ENCODE assay signal across 13 mouse cellular contexts in genomic region chr6:48573280-48573679, GRCm38 (mm10). TPM values are rescaled to one million over a fixed set of nuclear protein-coding genes. Genes with fewer than 3 reads are reported as not detected.
DNase-seq lines count a peak whose midpoint lies in the region; ATAC-seq and TF ChIP-seq lines count a peak whose summit lies in the region.
"Had no signal": no experiment of that assay in that cellular context is flagged by ENCODE, and none has a peak within 500 bp of the region (broad histone marks: within the 10 kb centered on the region; RNA-seq: fewer than 3 reads in every experiment).

No protein-coding gene starts in this region.

- WGBS in lung, embryonic 14.5 days, result 30% methylated on average over 10 of the region's 10 CpGs
- 36% methylated on average over 10 of the region's 10 CpGs for WGBS in lung, adult 2 months
- WGBS in heart, embryonic 14.5 days, result 31% methylated on average over 10 of the region's 10 CpGs
- 40% methylated on average over 10 of the region's 10 CpGs for WGBS in stomach, embryonic 16.5 days
- 87% methylated on average over 10 of the region's 10 CpGs for WGBS in thymus, adult 2 months

- peak; percentile 24 for DNase-seq in lung, embryonic 14.5 days
- no peak for DNase-seq in lung, adult 2 months
- peak; percentile 58 for DNase-seq in kidney, postnatal 14 days
- no peak for DNase-seq in thymus, adult 2 months
- DNase-seq in T-cell, adult 2 months (ENCODE audit: low spot score), result no peak
- DNase-seq: cerebellum, postnatal 10 days had no signal

- no peak overlapping the region for H3K4me2 ChIP-seq in lung, embryonic 14.5 days
- no peak overlapping the region for H3K4me2 ChIP-seq in heart, embryonic 14.5 days (ENCODE audit: low read length)
- no peak overlapping the region for H3K4me2 ChIP-seq in stomach, embryonic 16.5 days (ENCODE audit: low read depth, low read length)
- H3K4me2 ChIP-seq: midbrain, embryonic 12.5 days had no signal

- H3K27me3 ChIP-seq in lung, embryonic 14.5 days (ENCODE audit: insufficient read depth, low read length), result no peaks in the 10 kb centered on the region
- H3K27me3 ChIP-seq in heart, embryonic 14.5 days (ENCODE audit: control insufficient read depth, insufficient read depth, low read length), result no peaks in the 10 kb centered on the region
- no peaks in the 10 kb centered on the region for H3K27me3 ChIP-seq in stomach, embryonic 16.5 days (ENCODE audit: control insufficient read depth, insufficient read depth, low read length)
- H3K27me3 ChIP-seq in thymus, adult 2 months (ENCODE audit: control insufficient read depth, insufficient read depth, low read length), result no peaks in the 10 kb centered on the region
- H3K27me3 ChIP-seq: CH12.LX; midbrain, embryonic 12.5 days had no signal

- peak overlapping the region; percentile 81 for H3K27ac ChIP-seq in lung, embryonic 14.5 days (ENCODE audit: low read depth)
- peak overlapping the region; percentile 70 to 74 for H3K27ac ChIP-seq in heart, embryonic 14.5 days (replicated peaks in 1 of 2; ENCODE audit: control insufficient read depth in 1 of 2, insufficient read depth in 1 of 2, low read depth in 2 of 2, low read length in 2 of 2)
- peak overlapping the region; percentile 87 for H3K27ac ChIP-seq in stomach, embryonic 16.5 days (ENCODE audit: low read length)
- no peak overlapping the region for H3K27ac ChIP-seq in thymus, adult 2 months (ENCODE audit: control insufficient read depth, insufficient read depth, low read length)
- H3K27ac ChIP-seq: midbrain, embryonic 12.5 days had no signal

- peaks cover 11% of the 10 kb centered on the region; the same call in 1 of the 2 replicates for H3K4me1 ChIP-seq in lung, embryonic 14.5 days (ENCODE audit: insufficient read depth)
- peaks cover 2% of the 10 kb centered on the region; the same call in 1 of the 2 replicates for H3K4me1 ChIP-seq in lung, adult 2 months (ENCODE audit: control insufficient read depth, insufficient read depth, low read length)
- peaks cover 30 to 33% of the 10 kb centered on the region in 2 experiments for H3K4me1 ChIP-seq in heart, embryonic 14.5 days (ENCODE audit: control insufficient read depth in 2 of 2, insufficient read depth in 2 of 2, low read length in 2 of 2)
- H3K4me1 ChIP-seq in stomach, embryonic 16.5 days (ENCODE audit: control insufficient read depth, insufficient read depth, low read length), result peaks cover 26% of the 10 kb centered on the region
- H3K4me1 ChIP-seq in thymus, adult 2 months (replicated peaks; ENCODE audit: control insufficient read depth, insufficient read depth, low read length), result no peaks in the 10 kb centered on the region
- H3K4me1 ChIP-seq: midbrain, embryonic 12.5 days had no signal

- H3K9me3 ChIP-seq in lung, embryonic 14.5 days (ENCODE audit: low read depth, low read length), result no peaks in the 10 kb centered on the region
- H3K9me3 ChIP-seq in heart, embryonic 14.5 days (ENCODE audit: control insufficient read depth, low read length), result no peaks in the 10 kb centered on the region
- H3K9me3 ChIP-seq in stomach, embryonic 16.5 days (replicated peaks; ENCODE audit: control insufficient read depth, low read length), result no peaks in the 10 kb centered on the region
- H3K9me3 ChIP-seq: midbrain, embryonic 12.5 days had no signal

- ATAC-seq in lung, embryonic 14.5 days (ENCODE audit: insufficient read depth), result peak; percentile 10; the same call in 1 of the 2 replicates
- peak; percentile 31; the same call in 1 of the 2 replicates for ATAC-seq in heart, embryonic 14.5 days (ENCODE audit: insufficient number of reproducible peaks, insufficient read depth, low FRiP score, low read depth)
- ATAC-seq in stomach, embryonic 16.5 days (ENCODE audit: insufficient read depth, low FRiP score), result no peak
- no peak for ATAC-seq in erythroid progenitor cell, adult 5-6 weeks (replicated peaks; ENCODE audit: low FRiP score, poor library complexity, severe bottlenecking)

- H3K4me3 ChIP-seq in lung, embryonic 14.5 days (ENCODE audit: low read depth, low read length), result no peak overlapping the region
- H3K4me3 ChIP-seq in lung, adult 2 months (replicated peaks; ENCODE audit: extremely low read depth, low read depth, low read length), result no peak overlapping the region
- no peak overlapping the region for H3K4me3 ChIP-seq in heart, embryonic 14.5 days (ENCODE audit: control insufficient read depth in 1 of 2, insufficient read depth in 1 of 2, low read depth in 1 of 2, low read length in 2 of 2)
- H3K4me3 ChIP-seq in stomach, embryonic 16.5 days (replicated peaks; ENCODE audit: low read length), result no peak overlapping the region
- H3K4me3 ChIP-seq in thymus, adult 2 months (ENCODE audit: control insufficient read depth, insufficient read depth, low read length), result no peak overlapping the region
- H3K4me3 ChIP-seq: midbrain, embryonic 12.5 days had no signal

- TF ChIP-seq CTCF in lung, embryonic 14.5 days (IDR thresholded peaks at IDR 0.05; ENCODE audit: low read depth), result no peak
- TF ChIP-seq CTCF in lung, adult 2 months (IDR thresholded peaks at IDR 0.05; ENCODE audit: insufficient read depth, low read length), result no peak
- no peak for TF ChIP-seq CTCF in thymus, adult 2 months (IDR thresholded peaks at IDR 0.05; ENCODE audit: borderline replicate concordance, control insufficient read depth, extremely low read depth, insufficient read depth, low read length, poor library complexity)

- TF ChIP-seq POLR2A in lung, adult 2 months (IDR thresholded peaks at IDR 0.05; ENCODE audit: borderline replicate concordance, extremely low read depth, low read depth, low read length), result no peak
- no peak for TF ChIP-seq POLR2A in thymus, adult 2 months (IDR thresholded peaks at IDR 0.05; ENCODE audit: control insufficient read depth, extremely low read depth, insufficient read depth, low read length, poor library complexity)

- H3K9ac ChIP-seq in lung, embryonic 14.5 days, result no peak overlapping the region
- peak overlapping the region; percentile 38; the same call in 1 of the 2 replicates for H3K9ac ChIP-seq in heart, embryonic 14.5 days (ENCODE audit: low read length)
- H3K9ac ChIP-seq in stomach, embryonic 16.5 days (ENCODE audit: low read length), result peak overlapping the region; percentile 1; the same call in 1 of the 2 replicates
- H3K9ac ChIP-seq: midbrain, embryonic 12.5 days had no signal

- H3K36me3 ChIP-seq in lung, embryonic 14.5 days (ENCODE audit: insufficient read depth), result no peaks in the 10 kb centered on the region
- H3K36me3 ChIP-seq in heart, embryonic 14.5 days (ENCODE audit: control insufficient read depth, insufficient read depth, low read length), result no peaks in the 10 kb centered on the region
- no peaks in the 10 kb centered on the region for H3K36me3 ChIP-seq in stomach, embryonic 16.5 days (ENCODE audit: control insufficient read depth, insufficient read depth, low read length)
- H3K36me3 ChIP-seq in thymus, adult 2 months (ENCODE audit: control insufficient read depth, insufficient read depth, low read length), result no peaks in the 10 kb centered on the region

RNA-seq across cellular contexts. Expression of gene Rarres2, which starts 0.7 kb away (rescaled TPM):
- 43.1 and 47.0 TPM in 2 replicates for polyA plus RNA-seq in lung, embryonic 14.5 days (2014; fragmentation: Nextera tagmentation; extraction: Ambion mirVana)
- polyA plus RNA-seq in lung, adult 2 months (2012; rRNA removed), result 179 and 229 TPM in 2 replicates
- 39.4 and 45.3 TPM in 2 replicates for polyA plus RNA-seq in heart, embryonic 14.5 days (2014; fragmentation: Nextera tagmentation; extraction: Ambion mirVana)
- polyA plus RNA-seq in stomach, embryonic 16.5 days (2015; fragmentation: Nextera tagmentation; extraction: Ambion mirVana), result 122 and 128 TPM in 2 replicates
- polyA plus RNA-seq in thymus, adult 2 months (2012; rRNA removed), result 17.5 and 28.8 TPM in 2 replicates
- not detected in 2 replicates for total RNA-seq in erythroid progenitor cell, adult 5-6 weeks (2015; ENCODE audit: low replicate concordance)
- 3.6 TPM in 1 of 2 replicates, not detected in the other for total RNA-seq in erythroid progenitor cell, adult 5-6 weeks (2017; ENCODE audit: low replicate concordance)

RNA-seq across cellular contexts. Expression of gene Gm45021, which starts 16.1 kb away (rescaled TPM):
- not detected in 2 replicates for polyA plus RNA-seq in lung, embryonic 14.5 days (2014; fragmentation: Nextera tagmentation; extraction: Ambion mirVana)
- not detected in 2 replicates for polyA plus RNA-seq in lung, adult 2 months (2012; rRNA removed)
- 1.3 TPM in 1 of 2 replicates, not detected in the other for polyA plus RNA-seq in heart, embryonic 14.5 days (2014; fragmentation: Nextera tagmentation; extraction: Ambion mirVana)
- not detected in 2 replicates for polyA plus RNA-seq in stomach, embryonic 16.5 days (2015; fragmentation: Nextera tagmentation; extraction: Ambion mirVana)
- not detected in 2 replicates for polyA plus RNA-seq in thymus, adult 2 months (2012; rRNA removed)
- not detected in 2 replicates for total RNA-seq in erythroid progenitor cell, adult 5-6 weeks (2015; ENCODE audit: low replicate concordance)
- total RNA-seq in erythroid progenitor cell, adult 5-6 weeks (2017; ENCODE audit: low replicate concordance), result not detected in 2 replicates
- total RNA-seq: CH12.LX; gastrocnemius, postnatal 10 days had no signal
- polyA plus RNA-seq: midbrain, embryonic 12.5 days had no signal

RNA-seq across cellular contexts. Expression of gene Lrrc61, which starts 18.7 kb away (rescaled TPM):
- 5.4 and 7.8 TPM in 2 replicates for polyA plus RNA-seq in lung, embryonic 14.5 days (2014; fragmentation: Nextera tagmentation; extraction: Ambion mirVana)
- 16.8 and 19.8 TPM in 2 replicates for polyA plus RNA-seq in lung, adult 2 months (2012; rRNA removed)
- 3.5 and 4.9 TPM in 2 replicates for polyA plus RNA-seq in heart, embryonic 14.5 days (2014; fragmentation: Nextera tagmentation; extraction: Ambion mirVana)
- 7.5 and 9.6 TPM in 2 replicates for polyA plus RNA-seq in stomach, embryonic 16.5 days (2015; fragmentation: Nextera tagmentation; extraction: Ambion mirVana)
- 41.4 and 58.7 TPM in 2 replicates for polyA plus RNA-seq in thymus, adult 2 months (2012; rRNA removed)
- 2.1 TPM in 1 of 2 replicates, not detected in the other for total RNA-seq in erythroid progenitor cell, adult 5-6 weeks (2015; ENCODE audit: low replicate concordance)
- 0.13 and 1.1 TPM in 2 replicates for total RNA-seq in erythroid progenitor cell, adult 5-6 weeks (2017; ENCODE audit: low replicate concordance)

RNA-seq across cellular contexts. Expression of gene Repin1, which starts 20.4 kb away (rescaled TPM):
- 30.3 and 31.5 TPM in 2 replicates for polyA plus RNA-seq in lung, embryonic 14.5 days (2014; fragmentation: Nextera tagmentation; extraction: Ambion mirVana)
- polyA plus RNA-seq in lung, adult 2 months (2012; rRNA removed), result 34.2 and 42.7 TPM in 2 replicates
- polyA plus RNA-seq in heart, embryonic 14.5 days (2014; fragmentation: Nextera tagmentation; extraction: Ambion mirVana), result 23.4 and 25.4 TPM in 2 replicates
- polyA plus RNA-seq in stomach, embryonic 16.5 days (2015; fragmentation: Nextera tagmentation; extraction: Ambion mirVana), result 25.7 and 28.0 TPM in 2 replicates
- 35.3 and 40.2 TPM in 2 replicates for polyA plus RNA-seq in thymus, adult 2 months (2012; rRNA removed)
- total RNA-seq in erythroid progenitor cell, adult 5-6 weeks (2015; ENCODE audit: low replicate concordance), result not detected in 2 replicates
- 0.77 and 1.7 TPM in 2 replicates for total RNA-seq in erythroid progenitor cell, adult 5-6 weeks (2017; ENCODE audit: low replicate concordance)

RNA-seq across cellular contexts. Expression of gene Gm44965, which starts 20.5 kb away (rescaled TPM):
- polyA plus RNA-seq in lung, embryonic 14.5 days (2014; fragmentation: Nextera tagmentation; extraction: Ambion mirVana), result not detected in 2 replicates
- polyA plus RNA-seq in lung, adult 2 months (2012; rRNA removed), result not detected in 2 replicates
- polyA plus RNA-seq in heart, embryonic 14.5 days (2014; fragmentation: Nextera tagmentation; extraction: Ambion mirVana), result 0.84 TPM in 1 of 2 replicates, not detected in the other
- polyA plus RNA-seq in stomach, embryonic 16.5 days (2015; fragmentation: Nextera tagmentation; extraction: Ambion mirVana), result 0.70 and 1.8 TPM in 2 replicates
- polyA plus RNA-seq in thymus, adult 2 months (2012; rRNA removed), result not detected in 2 replicates
- total RNA-seq in erythroid progenitor cell, adult 5-6 weeks (2015; ENCODE audit: low replicate concordance), result not detected in 2 replicates
- not detected in 2 replicates for total RNA-seq in erythroid progenitor cell, adult 5-6 weeks (2017; ENCODE audit: low replicate concordance)
- total RNA-seq: CH12.LX had no signal
- polyA plus RNA-seq: thymus, postnatal 0 days had no signal

Comparison
In these comparisons a context has a peak if more than half of its experiments do, and no peak if none do; other contexts are left out.
1. DNase-seq: peak in lung, embryonic 14.5 days (single experiment) and kidney, postnatal 14 days (single experiment); none in lung, adult 2 months (single experiment), thymus, adult 2 months (single experiment) and T-cell, adult 2 months (single experiment).
2. ATAC-seq: peak in lung, embryonic 14.5 days (single experiment) and heart, embryonic 14.5 days (single experiment); none in stomach, embryonic 16.5 days (single experiment) and erythroid progenitor cell, adult 5-6 weeks (single experiment).